Mouse (Mus musculus) stomach, embryonic 15.5 days (tissue): ENCODE data around the gene Epb41l5. TPM values are rescaled to one million over a fixed set of nuclear protein-coding genes. Genes with fewer than 3 reads are reported as not detected.

Experiments
- ATAC-seq: fragments of 200-750 bp; cut with Nextera tagmentation; 2 replicates; pipeline ENCODE4 v1.8.0; 2017; ENCODE audit warnings: low read depth, moderate number of reproducible peaks, moderate TSS enrichment; ENCODE audit not compliant: insufficient read depth, low FRiP score
- H3K27ac ChIP-seq: fragments of 300-500 bp; sonication (generic); 2 replicates; pipeline ENCODE4 v1.5.1; 2015; ENCODE audit warnings: mild to moderate bottlenecking, inconsistent platforms
- H3K27me3 ChIP-seq: fragments of 300-500 bp; sonication (generic); replicated peaks from 2 replicates; pipeline ENCODE4 v1.6.1; 2015; ENCODE audit warnings: inconsistent platforms
- H3K36me3 ChIP-seq: fragments of 300-500 bp; sonication (generic); 2 replicates; pipeline ENCODE4 v1.6.1; 2015; ENCODE audit warnings: inconsistent platforms
- H3K4me1 ChIP-seq: fragments of 300-500 bp; sonication (generic); 2 replicates; pipeline ENCODE4 v1.6.1; 2015; ENCODE audit warnings: inconsistent platforms
- H3K4me2 ChIP-seq: fragments of 300-500 bp; sonication (generic); 2 replicates; pipeline ENCODE4 v1.6.1; 2015; ENCODE audit warnings: mild to moderate bottlenecking, inconsistent platforms
- H3K4me3 ChIP-seq: fragments of 300-500 bp; sonication (generic); replicated peaks from 2 replicates; pipeline ENCODE4 v1.5.1; 2015; ENCODE audit warnings: inconsistent platforms
- H3K9ac ChIP-seq: fragments of 300-500 bp; sonication (generic); 2 replicates; pipeline ENCODE4 v1.6.1; 2015; ENCODE audit warnings: inconsistent platforms
- H3K9me3 ChIP-seq: fragments of 300-500 bp; sonication (generic); 2 replicates; pipeline ENCODE4 v1.6.1; 2016; ENCODE audit warnings: inconsistent platforms
- whole genome bisulfite sequencing: fragments of 180-500 bp; shearing (Covaris S2); methylation state at CpG from one replicate; pipeline ENCODE4 v1.1.7; 2015; 5-methylcytosine and 5-hydroxymethylcytosine counted together
- polyA plus RNA-seq: library from polyadenylated mRNA; unstranded; fragments of >200 nt; fragmentation: Nextera tagmentation; extraction: Ambion mirVana; gene quantifications from 2 replicates; pipeline ENCODE4 v1.2.1, GENCODE M21; 2015

The Epb41l5 gene
- polyA plus RNA-seq, 1 experiment from 2014 or later = 35.1 TPM

DNA sequence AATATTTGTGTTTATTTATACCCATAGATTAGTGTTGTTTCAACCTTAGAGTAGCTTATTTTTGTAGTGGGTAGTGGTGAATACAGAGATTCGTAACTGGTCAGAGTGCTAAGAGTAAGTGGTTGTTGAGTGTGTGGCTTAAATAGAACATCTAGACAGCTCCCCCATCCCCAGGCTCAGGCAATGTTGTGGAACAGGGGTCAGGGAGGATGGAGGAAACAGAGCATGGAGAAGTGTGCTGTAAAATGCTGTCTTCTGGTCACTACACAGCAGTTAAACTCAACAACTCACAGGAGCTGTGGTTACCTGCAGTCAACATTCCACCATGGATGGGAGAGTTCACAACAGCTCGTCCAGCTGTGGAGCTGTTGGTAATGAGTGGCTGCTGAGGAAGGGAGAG, 63.8 kb downstream of the Epb41l5 start:
- 92% methylated on average over 2 of the region's 2 CpGs for WGBS
- H3K36me3 ChIP-seq = no peaks in the 10 kb centered on the region
- H3K27me3 ChIP-seq = no peaks in the 10 kb centered on the region
- H3K27ac ChIP-seq = no peak overlapping the region
- H3K9ac ChIP-seq = no peak overlapping the region
- H3K9me3 ChIP-seq = no peaks in the 10 kb centered on the region
- H3K4me2 ChIP-seq = no peak overlapping the region
- no peak for ATAC-seq
- no peak overlapping the region for H3K4me3 ChIP-seq
- H3K4me1 ChIP-seq = no peaks in the 10 kb centered on the region

DNA sequence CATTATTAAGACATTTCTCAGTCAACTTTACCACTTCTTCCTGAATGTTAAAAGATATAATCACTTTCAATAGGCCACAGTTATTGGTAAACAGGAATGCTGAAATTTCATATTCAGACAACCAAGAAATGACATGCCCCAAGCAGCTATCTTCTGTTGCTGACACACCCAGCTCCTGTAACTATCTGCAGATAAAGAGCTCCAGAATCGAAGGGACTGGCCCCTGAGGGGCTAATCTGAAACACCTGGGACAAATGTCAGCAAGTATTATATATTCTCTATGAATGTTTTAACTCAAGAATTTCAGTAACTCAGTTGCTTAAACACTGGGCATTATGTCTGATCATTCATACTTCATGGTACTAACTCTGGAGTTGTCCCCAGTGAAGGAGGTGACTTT, 78.7 kb downstream of the Epb41l5 start:
- WGBS = 45% methylated on average over 1 of the region's 1 CpGs
- peak; percentile 27; the same call in 1 of the 2 replicates for ATAC-seq

DNA sequence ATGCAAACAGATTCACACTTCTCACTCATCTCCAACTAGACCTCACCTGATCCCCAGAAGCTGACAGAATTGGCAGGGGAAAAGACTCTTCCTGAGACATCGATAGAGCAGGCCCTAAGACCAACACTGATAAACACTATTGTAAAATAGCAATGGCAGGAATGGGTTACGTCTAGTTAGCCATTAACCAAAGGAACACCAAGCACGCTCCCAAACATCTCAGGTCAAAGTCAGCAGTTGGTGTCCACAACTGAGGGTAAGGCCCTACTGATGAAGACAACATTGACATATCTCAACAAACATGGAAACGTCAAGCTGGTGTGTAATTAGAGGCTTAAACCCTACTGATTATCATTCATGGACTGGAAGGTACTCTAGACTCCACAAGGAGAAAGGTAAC, 83.3 kb downstream of the Epb41l5 start:
- 69% methylated on average over 4 of the region's 4 CpGs for WGBS
- no peaks in the 10 kb centered on the region for H3K27me3 ChIP-seq
- H3K4me3 ChIP-seq = no peak overlapping the region
- no peak for ATAC-seq
- no peaks in the 10 kb centered on the region for H3K9me3 ChIP-seq
- H3K9ac ChIP-seq = no peak overlapping the region
- H3K36me3 ChIP-seq = no peaks in the 10 kb centered on the region
- no peak overlapping the region for H3K4me2 ChIP-seq
- H3K4me1 ChIP-seq = no peaks in the 10 kb centered on the region
- no peak overlapping the region for H3K27ac ChIP-seq

More for the DNA sequence above, 78.7 kb downstream of the Epb41l5 start:
- no peak overlapping the region for H3K9ac ChIP-seq
- H3K27ac ChIP-seq = no peak overlapping the region
- no peaks in the 10 kb centered on the region for H3K27me3 ChIP-seq
- H3K36me3 ChIP-seq = no peaks in the 10 kb centered on the region
- no peaks in the 10 kb centered on the region for H3K4me1 ChIP-seq
- no peak overlapping the region for H3K4me2 ChIP-seq
- H3K9me3 ChIP-seq = no peaks in the 10 kb centered on the region
- H3K4me3 ChIP-seq = no peak overlapping the region

DNA sequence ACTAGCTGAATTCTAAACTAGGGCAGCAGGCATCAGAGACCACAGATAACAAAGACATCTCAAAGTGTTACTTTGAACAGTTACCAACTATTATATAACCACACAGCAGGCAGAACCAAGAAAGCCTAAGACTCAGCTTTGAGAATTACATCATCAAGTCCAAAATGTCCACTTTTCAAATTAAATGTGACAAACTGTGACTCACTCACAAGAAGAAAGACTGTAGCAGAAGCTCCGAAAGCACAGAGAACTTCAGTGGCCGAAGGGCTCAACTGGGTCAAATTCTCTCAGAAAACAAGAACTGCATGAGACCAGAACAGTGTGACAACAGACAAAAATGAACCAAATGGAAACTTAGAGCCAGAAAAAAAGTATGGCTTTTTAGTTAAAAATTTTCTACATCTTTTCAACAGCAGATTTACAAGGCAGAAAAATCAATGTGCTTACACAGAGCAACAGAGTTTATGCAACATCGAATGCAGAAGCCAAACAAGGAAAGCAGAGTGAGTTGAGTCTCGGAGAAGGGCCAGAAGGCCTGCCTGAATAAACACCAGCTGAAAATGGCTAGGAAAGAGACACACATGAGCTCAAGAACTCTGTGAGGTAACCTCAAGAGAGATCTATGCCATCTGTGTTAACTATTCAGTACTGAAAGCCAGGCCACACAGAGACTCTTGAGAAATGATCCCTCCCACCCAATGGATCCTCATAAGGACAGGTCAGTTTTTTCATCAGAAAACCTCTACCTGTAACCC, 91.0 kb downstream of the Epb41l5 start:
- H3K4me1 ChIP-seq = no peaks in the 10 kb centered on the region
- no peak overlapping the region for H3K4me2 ChIP-seq
- no peaks in the 10 kb centered on the region for H3K36me3 ChIP-seq
- WGBS = 69% methylated on average over 4 of the region's 4 CpGs
- no peak overlapping the region for H3K4me3 ChIP-seq
- no peak overlapping the region for H3K9ac ChIP-seq
- no peak for ATAC-seq
- H3K9me3 ChIP-seq = no peaks in the 10 kb centered on the region
- no peaks in the 10 kb centered on the region for H3K27me3 ChIP-seq
- H3K27ac ChIP-seq = no peak overlapping the region

DNA sequence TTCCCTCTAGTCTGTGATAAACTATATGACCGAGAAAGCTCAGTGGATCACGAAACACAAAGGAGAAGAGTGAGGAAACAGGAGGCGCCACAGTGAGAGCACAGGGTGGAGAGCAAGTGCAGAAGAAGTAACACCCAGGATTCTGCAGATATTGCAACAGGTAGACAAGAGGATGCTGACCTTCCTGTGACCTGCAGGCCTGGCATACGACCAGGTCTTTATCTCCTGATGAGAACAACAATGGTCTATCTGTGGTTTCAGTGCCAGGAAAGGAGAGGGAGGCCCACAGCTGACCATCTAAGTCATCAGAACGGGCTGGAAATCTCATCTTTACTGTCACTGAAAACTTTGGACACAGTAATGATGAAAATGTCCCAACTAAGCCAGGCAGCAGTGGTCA, 93.1 kb downstream of the Epb41l5 start:
- WGBS = 65% methylated on average over 5 of the region's 5 CpGs
- no peaks in the 10 kb centered on the region for H3K27me3 ChIP-seq
- ATAC-seq = no peak

DNA sequence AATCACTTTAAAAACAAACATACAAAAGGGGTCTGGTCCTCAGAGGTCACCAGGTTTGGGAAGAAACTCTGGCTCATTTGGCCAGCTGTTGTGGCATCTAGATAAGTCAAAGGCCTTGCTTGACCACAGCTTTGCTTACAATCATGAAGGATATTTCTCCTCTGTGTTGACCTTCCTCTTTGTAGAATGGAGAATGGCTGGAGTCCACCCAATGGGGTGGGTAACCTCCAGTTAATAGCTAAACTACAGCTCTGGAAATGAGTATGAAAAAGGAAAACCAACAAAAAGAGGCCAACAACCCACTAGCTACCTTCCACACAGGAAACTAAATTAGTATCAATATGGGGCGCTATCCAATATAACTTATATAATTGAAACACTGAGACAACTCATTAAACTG, 97.1 kb downstream of the Epb41l5 start:
- whole genome bisulfite sequencing = 94% methylated on average over 1 of the region's 1 CpGs
- Histone ChIP-seq H3K4me2 (no peak overlapping the region), H3K9me3 (no peaks in the 10 kb centered on the region), H3K27ac (no peak overlapping the region), H3K4me1 (no peaks in the 10 kb centered on the region), H3K27me3 (no peaks in the 10 kb centered on the region), H3K36me3 (no peaks in the 10 kb centered on the region), H3K4me3 (no peak overlapping the region), H3K9ac (no peak overlapping the region)
- no peak for ATAC-seq

More for the DNA sequence above, 93.1 kb downstream of the Epb41l5 start:
- no peak overlapping the region for H3K4me3 ChIP-seq
- no peaks in the 10 kb centered on the region for H3K4me1 ChIP-seq
- H3K27ac ChIP-seq = no peak overlapping the region
- H3K36me3 ChIP-seq = no peaks in the 10 kb centered on the region
- H3K9ac ChIP-seq = no peak overlapping the region
- H3K9me3 ChIP-seq = no peaks in the 10 kb centered on the region
- H3K4me2 ChIP-seq = no peak overlapping the region

DNA sequence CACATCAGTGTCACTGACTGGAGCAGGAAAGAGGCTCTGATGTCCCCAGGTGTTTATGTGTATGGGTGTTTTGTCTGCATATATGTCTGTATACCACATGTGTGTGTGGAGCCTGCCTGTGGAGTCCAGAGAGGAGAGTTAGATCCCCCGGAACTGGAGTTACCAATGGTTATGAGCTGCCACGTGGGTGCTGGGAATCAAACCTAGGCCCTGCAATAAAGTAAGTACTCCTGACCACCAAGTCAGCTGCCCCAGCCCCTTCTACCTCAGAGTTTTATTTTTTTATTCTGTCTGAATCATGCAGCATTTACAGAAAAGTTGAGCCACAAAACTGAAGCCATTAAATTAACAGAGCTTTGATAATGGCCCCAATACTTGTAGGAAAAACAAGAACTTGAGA, 98.7 kb downstream of the Epb41l5 start:
- no peak for ATAC-seq
- no peak overlapping the region for H3K4me3 ChIP-seq
- no peaks in the 10 kb centered on the region for H3K4me1 ChIP-seq
- no peak overlapping the region for H3K9ac ChIP-seq
- no peak overlapping the region for H3K4me2 ChIP-seq
- H3K36me3 ChIP-seq = no peaks in the 10 kb centered on the region
- H3K9me3 ChIP-seq = no peaks in the 10 kb centered on the region
- no peaks in the 10 kb centered on the region for H3K27me3 ChIP-seq
- H3K27ac ChIP-seq = no peak overlapping the region
- WGBS = 79% methylated on average over 2 of the region's 2 CpGs

DNA sequence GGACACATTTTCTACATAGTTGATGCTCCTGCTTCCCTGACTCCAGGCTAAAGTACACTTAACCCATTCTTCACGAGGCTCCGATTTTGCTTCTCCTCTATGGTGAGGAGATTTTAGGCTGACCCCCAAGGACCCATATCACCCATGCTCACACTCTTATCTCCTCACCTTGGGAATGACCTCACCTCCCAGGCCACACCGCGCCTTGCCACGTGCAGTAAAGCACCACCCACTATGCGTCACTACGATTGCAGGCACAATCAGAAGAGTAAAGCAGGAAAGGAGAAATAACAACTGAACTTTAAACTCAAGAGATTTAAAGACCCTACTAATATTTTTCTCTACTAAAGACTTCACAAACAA, 99.5 kb downstream of the Epb41l5 start:
- Histone ChIP-seq H3K36me3 (no peaks in the 10 kb centered on the region), H3K4me3 (no peak overlapping the region), H3K9ac (no peak overlapping the region), H3K4me2 (no peak overlapping the region), H3K4me1 (no peaks in the 10 kb centered on the region), H3K9me3 (no peaks in the 10 kb centered on the region), H3K27ac (no peak overlapping the region), H3K27me3 (no peaks in the 10 kb centered on the region)
- no peak for ATAC-seq
- 75% methylated on average over 7 of the region's 7 CpGs for WGBS

DNA sequence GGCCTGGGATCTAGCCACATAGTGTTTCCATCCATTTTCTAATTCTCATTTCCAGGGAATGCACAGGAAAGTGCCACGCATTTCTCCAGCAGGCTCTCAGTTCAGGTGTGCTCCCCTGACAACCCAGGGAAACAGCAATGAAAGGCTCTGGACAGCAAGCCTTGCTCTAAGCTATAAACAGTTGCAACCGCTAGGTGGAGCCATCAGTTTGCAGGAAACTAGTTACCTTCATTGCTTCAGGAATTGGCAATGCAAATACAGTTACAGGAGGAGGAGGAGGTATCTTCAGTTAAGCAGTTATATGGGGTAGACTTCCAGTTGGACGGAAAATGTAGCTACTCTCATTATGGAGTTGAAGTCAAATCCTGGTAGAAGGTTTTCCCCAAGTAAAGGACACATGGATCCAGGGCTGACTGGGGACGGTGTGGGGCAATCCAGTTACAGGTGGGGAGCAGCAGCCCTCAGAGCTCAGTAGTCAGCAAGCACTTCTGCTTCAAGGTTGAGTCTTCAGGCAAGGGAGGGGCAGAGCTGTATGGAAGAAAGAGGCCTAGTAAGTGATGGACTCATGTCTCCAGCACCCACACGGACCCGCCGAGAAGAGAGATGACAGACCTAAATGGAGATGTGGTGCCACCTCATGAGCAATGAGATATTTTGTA, 100.0 kb downstream of the Epb41l5 start:
- no peak for ATAC-seq
- 64% methylated on average over 7 of the region's 7 CpGs for whole genome bisulfite sequencing
- no peak overlapping the region for H3K4me3 ChIP-seq
- no peaks in the 10 kb centered on the region for H3K9me3 ChIP-seq
- H3K27ac ChIP-seq = no peak overlapping the region
- no peaks in the 10 kb centered on the region for H3K27me3 ChIP-seq
- no peak overlapping the region for H3K4me2 ChIP-seq
- H3K36me3 ChIP-seq = no peaks in the 10 kb centered on the region
- H3K9ac ChIP-seq = no peak overlapping the region
- no peaks in the 10 kb centered on the region for H3K4me1 ChIP-seq

DNA sequence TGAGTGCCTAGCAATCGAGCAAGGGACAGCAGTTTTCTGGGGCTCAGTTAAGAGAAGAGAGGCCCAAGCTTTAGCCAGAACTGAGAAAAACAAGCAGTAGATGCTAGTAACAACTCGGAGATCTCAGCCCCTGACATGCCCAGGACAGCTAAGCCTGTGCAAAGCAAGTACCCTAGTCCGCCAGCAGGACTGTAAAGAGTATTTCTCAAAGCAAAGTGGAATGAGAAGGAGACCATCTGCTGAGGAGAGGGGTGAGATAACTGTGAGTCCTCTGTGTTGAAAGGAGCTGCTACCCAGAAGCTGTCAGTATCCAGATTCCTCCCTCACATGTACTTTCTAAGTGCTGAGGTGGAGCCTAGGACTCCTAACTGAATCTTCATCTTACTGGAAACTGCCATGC, 102.3 kb downstream of the Epb41l5 start:
- no peaks in the 10 kb centered on the region for H3K4me1 ChIP-seq
- no peak for ATAC-seq
- no peak overlapping the region for H3K4me2 ChIP-seq
- no peak overlapping the region for H3K9ac ChIP-seq
- no peaks in the 10 kb centered on the region for H3K36me3 ChIP-seq
- no peaks in the 10 kb centered on the region for H3K9me3 ChIP-seq
- no peak overlapping the region for H3K4me3 ChIP-seq
- no peaks in the 10 kb centered on the region for H3K27me3 ChIP-seq
- 81% methylated on average over 3 of the region's 3 CpGs for WGBS
- H3K27ac ChIP-seq = no peak overlapping the region

DNA sequence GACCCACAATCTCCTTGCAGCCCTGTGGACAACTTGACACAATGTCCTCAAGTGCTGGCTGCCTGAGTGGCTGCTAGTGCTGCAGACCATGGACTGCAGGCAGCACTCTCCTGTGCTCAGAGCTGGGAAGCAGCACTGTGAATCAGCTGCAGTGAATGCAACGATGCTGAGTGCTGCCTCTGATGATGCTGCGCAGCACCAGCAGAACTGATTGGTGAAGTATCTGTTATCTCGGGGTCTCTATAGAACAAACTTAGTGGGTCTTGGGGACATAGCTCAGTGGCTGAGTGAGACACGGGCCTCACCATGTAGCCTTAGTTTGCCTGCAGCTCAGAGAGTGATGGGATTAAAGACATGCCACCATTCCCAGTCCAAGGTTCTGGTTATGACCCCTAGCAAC, 103.1 kb downstream of the Epb41l5 start:
- Histone ChIP-seq H3K36me3 (no peaks in the 10 kb centered on the region), H3K27me3 (no peaks in the 10 kb centered on the region), H3K4me2 (no peak overlapping the region), H3K9me3 (no peaks in the 10 kb centered on the region), H3K27ac (no peak overlapping the region), H3K4me3 (no peak overlapping the region), H3K9ac (no peak overlapping the region), H3K4me1 (no peaks in the 10 kb centered on the region)
- ATAC-seq = no peak
- WGBS = 91% methylated on average over 4 of the region's 4 CpGs

DNA sequence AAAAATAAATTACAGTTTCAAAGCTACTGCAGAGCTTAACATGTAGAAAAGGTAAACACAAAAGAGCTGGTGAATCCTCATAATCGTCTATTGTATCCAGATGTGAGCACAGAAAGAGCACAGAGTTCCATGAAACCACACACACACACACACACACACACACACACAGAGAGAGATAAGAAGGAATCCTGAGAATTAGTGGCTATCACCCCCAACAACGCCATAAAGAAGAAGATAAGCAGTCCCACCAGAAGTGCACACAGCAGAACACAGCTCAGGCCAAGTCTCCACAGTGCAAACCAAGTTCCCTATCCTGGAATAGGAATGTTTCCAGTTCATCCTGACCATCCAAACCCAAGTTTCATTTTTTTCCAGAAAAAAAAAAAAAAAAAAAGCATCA, 103.6 kb downstream of the Epb41l5 start:
- H3K9ac ChIP-seq = no peak overlapping the region
- no peaks in the 10 kb centered on the region for H3K27me3 ChIP-seq
- no peaks in the 10 kb centered on the region for H3K36me3 ChIP-seq
- H3K4me3 ChIP-seq = no peak overlapping the region
- H3K4me2 ChIP-seq = no peak overlapping the region
- H3K27ac ChIP-seq = no peak overlapping the region
- ATAC-seq = no peak
- 56% methylated on average over 2 of the region's 2 CpGs for WGBS
- H3K4me1 ChIP-seq = no peaks in the 10 kb centered on the region
- no peaks in the 10 kb centered on the region for H3K9me3 ChIP-seq
